Mouse (Mus musculus) kidney, embryonic 16.5 days (tissue): ENCODE measurements around the gene Npas3. TPM values are rescaled to one million over a fixed set of nuclear protein-coding genes. Genes with fewer than 3 reads are reported as not detected.

Source experiments
- ATAC-seq: fragments of 200-750 bp; cut with Nextera tagmentation; 2 replicates; pipeline ENCODE4 v1.8.0; 2017; ENCODE audit warnings: moderate TSS enrichment; ENCODE audit not compliant: low FRiP score, low TSS enrichment
- H3K27ac ChIP-seq: fragments of 300-500 bp; sonication (generic); 2 replicates; pipeline ENCODE4 v1.5.1; 2014; ENCODE audit warnings: low read length
- H3K27me3 ChIP-seq: fragments of 300-500 bp; sonication (generic); 2 replicates; pipeline ENCODE4 v1.6.1; 2014; ENCODE audit warnings: low read length, control low read depth, mixed read lengths; ENCODE audit not compliant: insufficient read depth
- H3K36me3 ChIP-seq: fragments of 300-500 bp; sonication (generic); 2 replicates; pipeline ENCODE4 v1.6.1; 2014; ENCODE audit warnings: low read length, control low read depth, mixed read lengths; ENCODE audit not compliant: insufficient read depth
- H3K4me1 ChIP-seq: fragments of 300-500 bp; sonication (generic); 2 replicates; pipeline ENCODE4 v1.6.1; 2014; ENCODE audit warnings: low read length, control low read depth, mixed read lengths; ENCODE audit not compliant: insufficient read depth
- H3K4me2 ChIP-seq: fragments of 300-500 bp; sonication (generic); replicated peaks from 2 replicates; pipeline ENCODE4 v1.6.1; 2014; ENCODE audit warnings: low read depth, low read length
- H3K4me3 ChIP-seq: fragments of 300-500 bp; sonication (generic); 2 replicates; pipeline ENCODE4 v1.5.1; 2014; ENCODE audit warnings: mild to moderate bottlenecking, low read length
- H3K9ac ChIP-seq: fragments of 300-500 bp; sonication (generic); replicated peaks from 2 replicates; pipeline ENCODE4 v1.6.1; 2014; ENCODE audit warnings: low read length
- H3K9me3 ChIP-seq: fragments of 300-500 bp; sonication (generic); 2 replicates; pipeline ENCODE4 v1.6.1; 2016; ENCODE audit warnings: low read length, control low read depth
- WGBS: fragments of 180-500 bp; shearing (Covaris S2); extraction: QIAGEN DNeasy Blood & Tissue Kit; methylation state at CpG from one replicate; pipeline ENCODE4 v1.1.7; 2014; 5-methylcytosine and 5-hydroxymethylcytosine counted together
- polyA plus RNA-seq: library from polyadenylated mRNA; unstranded; fragments of >200 nt; fragmentation: Nextera tagmentation; extraction: Ambion mirVana; gene quantifications from 2 replicates; pipeline ENCODE4 v1.2.1, GENCODE M21; 2015

Npas3 gene
- polyA plus RNA-seq, 1 experiment from 2014 or later, result 0.92 TPM

GRCm38 (mm10) chr12:53638571-53638970 is 390.1 kb downstream of the Npas3 start:
- no peak for ATAC-seq
- Histone ChIP-seq H3K27ac (no peak overlapping the region), H3K4me3 (no peak overlapping the region), H3K4me2 (no peak overlapping the region), H3K27me3 (no peaks in the 10 kb centered on the region), H3K9ac (no peak overlapping the region), H3K36me3 (no peaks in the 10 kb centered on the region), H3K4me1 (no peaks in the 10 kb centered on the region), H3K9me3 (no peaks in the 10 kb centered on the region)

DNA sequence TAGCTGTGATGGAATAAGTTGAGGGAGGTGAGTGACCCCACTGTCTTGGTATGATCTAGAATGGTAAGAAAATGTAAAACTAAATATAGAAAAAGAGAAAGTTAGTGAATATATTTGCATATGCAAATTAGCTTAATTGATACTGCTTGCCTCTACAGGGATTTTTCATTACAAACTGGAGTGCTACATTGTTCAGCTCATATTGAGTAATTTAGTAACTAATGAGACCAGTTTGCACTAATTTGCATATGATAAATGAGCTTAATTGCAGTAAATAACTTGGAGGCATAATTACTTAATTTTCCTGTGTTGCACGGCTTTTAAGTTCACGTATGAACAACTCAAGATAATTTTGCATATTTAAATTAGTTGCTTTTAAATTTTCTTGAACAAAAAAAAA is 398.8 kb downstream of the Npas3 start:
- H3K9me3 ChIP-seq, result no peaks in the 10 kb centered on the region
- 81% methylated on average over 2 of the region's 2 CpGs for WGBS
- no peak overlapping the region for H3K9ac ChIP-seq

DNA sequence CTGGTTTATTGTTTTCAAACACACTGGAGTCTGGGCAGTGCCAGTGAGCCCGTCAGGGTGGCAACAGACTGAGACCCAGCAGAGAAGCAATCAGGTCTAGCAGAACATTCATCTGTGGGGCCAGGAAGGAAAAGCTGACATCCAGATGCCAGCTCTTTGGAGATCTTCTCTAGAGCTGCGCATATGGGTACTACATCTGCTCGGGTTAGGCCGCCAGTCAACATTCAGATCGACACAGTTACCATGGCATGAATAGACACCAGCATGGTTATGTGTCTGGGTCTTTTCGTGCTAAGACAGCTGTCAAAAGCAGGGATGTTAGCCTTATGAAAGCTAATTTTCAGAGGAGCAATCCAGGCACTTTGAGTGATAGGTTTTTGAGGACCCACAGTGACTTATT is 407.8 kb downstream of the Npas3 start:
- Histone ChIP-seq H3K27me3 (no peaks in the 10 kb centered on the region; the same call in 1 of the 2 replicates), H3K27ac (no peak overlapping the region), H3K9me3 (no peaks in the 10 kb centered on the region), H3K9ac (no peak overlapping the region), H3K4me2 (no peak overlapping the region), H3K4me3 (no peak overlapping the region), H3K4me1 (no peaks in the 10 kb centered on the region), H3K36me3 (no peaks in the 10 kb centered on the region)
- WGBS, result 86% methylated on average over 6 of the region's 6 CpGs
- ATAC-seq, result no peak

More for the DNA sequence above, 398.8 kb downstream of the Npas3 start:
- H3K4me1 ChIP-seq, result no peaks in the 10 kb centered on the region
- H3K27ac ChIP-seq, result no peak overlapping the region
- no peaks in the 10 kb centered on the region for H3K36me3 ChIP-seq
- no peak for ATAC-seq
- H3K27me3 ChIP-seq, result no peaks in the 10 kb centered on the region
- no peak overlapping the region for H3K4me3 ChIP-seq
- no peak overlapping the region for H3K4me2 ChIP-seq

GRCm38 (mm10) chr12:53664084-53664483 is 415.6 kb downstream of the Npas3 start:
- Histone ChIP-seq H3K27ac (no peak overlapping the region), H3K4me1 (no peaks in the 10 kb centered on the region), H3K27me3 (no peaks in the 10 kb centered on the region; the same call in 1 of the 2 replicates), H3K4me2 (no peak overlapping the region), H3K36me3 (no peaks in the 10 kb centered on the region), H3K9ac (no peak overlapping the region), H3K9me3 (no peaks in the 10 kb centered on the region), H3K4me3 (no peak overlapping the region)
- no peak for ATAC-seq
- WGBS, result 17% methylated on average over 5 of the region's 5 CpGs

GRCm38 (mm10) chr12:53671846-53672245 is 423.4 kb downstream of the Npas3 start:
- Histone ChIP-seq H3K27ac (no peak overlapping the region), H3K36me3 (no peaks in the 10 kb centered on the region), H3K4me1 (no peaks in the 10 kb centered on the region), H3K4me3 (no peak overlapping the region), H3K9me3 (no peaks in the 10 kb centered on the region), H3K4me2 (no peak overlapping the region), H3K9ac (no peak overlapping the region), H3K27me3 (no peaks in the 10 kb centered on the region)
- ATAC-seq, result no peak
- 92% methylated on average over 2 of the region's 2 CpGs for WGBS

DNA sequence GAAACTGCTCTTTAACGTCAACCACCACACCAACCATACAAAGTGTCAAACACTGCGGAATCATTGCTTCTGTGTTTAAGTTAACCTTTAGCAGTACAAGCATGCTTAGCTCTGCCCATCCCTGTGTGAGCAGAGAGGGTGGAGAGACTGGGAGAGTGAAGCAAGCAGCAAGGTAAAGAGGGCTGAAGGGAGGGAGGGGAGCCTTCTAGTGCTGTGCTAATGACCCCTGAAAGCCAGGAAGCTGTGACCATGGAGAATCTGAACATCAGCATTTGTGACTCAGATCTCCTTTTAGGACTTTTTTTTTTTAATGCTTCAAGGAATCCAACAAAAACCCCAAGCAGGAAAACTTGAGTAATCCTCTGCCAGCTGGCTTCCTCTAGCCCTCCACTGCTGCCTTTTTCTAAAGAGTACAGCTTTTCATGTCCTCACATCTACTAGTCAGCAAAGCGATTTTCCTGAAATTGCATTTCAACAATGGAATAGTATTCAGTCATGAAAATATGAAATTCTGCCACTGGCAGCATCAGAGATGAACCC is 428.7 kb downstream of the Npas3 start:
- H3K4me3 ChIP-seq, result no peak overlapping the region
- H3K36me3 ChIP-seq, result no peaks in the 10 kb centered on the region
- whole genome bisulfite sequencing, result 68% methylated on average over 3 of the region's 3 CpGs
- H3K9ac ChIP-seq, result no peak overlapping the region
- H3K27ac ChIP-seq, result no peak overlapping the region
- no peaks in the 10 kb centered on the region for H3K4me1 ChIP-seq
- no peak for ATAC-seq
- no peaks in the 10 kb centered on the region for H3K9me3 ChIP-seq
- no peak overlapping the region for H3K4me2 ChIP-seq
- no peaks in the 10 kb centered on the region for H3K27me3 ChIP-seq

DNA sequence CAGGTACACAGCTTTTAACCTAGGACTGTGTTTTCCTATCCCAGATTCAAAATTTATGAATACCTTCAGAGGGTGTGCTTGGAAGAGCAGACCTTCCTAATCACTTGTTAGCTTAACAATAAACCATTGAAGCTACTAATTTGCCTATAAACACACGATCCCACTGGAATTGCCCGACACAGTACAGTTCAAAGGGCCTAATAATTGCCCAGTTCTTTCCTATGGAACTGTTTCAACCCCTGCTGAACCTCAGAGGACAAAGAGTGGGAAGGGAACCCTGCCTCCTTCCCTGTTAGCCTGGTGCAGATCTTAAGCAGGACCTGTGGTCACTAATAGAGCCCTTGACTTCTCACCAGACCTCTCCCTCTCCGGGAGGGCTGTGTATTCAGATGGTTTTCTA is 429.7 kb downstream of the Npas3 start:
- ATAC-seq, result no peak
- Histone ChIP-seq H3K9me3 (no peaks in the 10 kb centered on the region), H3K27me3 (no peaks in the 10 kb centered on the region), H3K4me1 (no peaks in the 10 kb centered on the region), H3K9ac (no peak overlapping the region), H3K36me3 (no peaks in the 10 kb centered on the region), H3K4me2 (no peak overlapping the region), H3K4me3 (no peak overlapping the region), H3K27ac (no peak overlapping the region)
- WGBS, result 36% methylated on average over 3 of the region's 3 CpGs

- Histone ChIP-seq H3K27me3 (no peaks in the 10 kb centered on the region), H3K4me1 (no peaks in the 10 kb centered on the region), H3K36me3 (no peaks in the 10 kb centered on the region), H3K9me3 (no peaks in the 10 kb centered on the region), H3K27ac (no peak overlapping the region), H3K4me2 (no peak overlapping the region), H3K4me3 (no peak overlapping the region), H3K9ac (no peak overlapping the region)
- 91% methylated on average over 4 of the region's 4 CpGs for WGBS
- no peak for ATAC-seq
These were observed 430.7 kb downstream of the Npas3 start for GRCm38 (mm10) chr12:53679161-53679560.

DNA sequence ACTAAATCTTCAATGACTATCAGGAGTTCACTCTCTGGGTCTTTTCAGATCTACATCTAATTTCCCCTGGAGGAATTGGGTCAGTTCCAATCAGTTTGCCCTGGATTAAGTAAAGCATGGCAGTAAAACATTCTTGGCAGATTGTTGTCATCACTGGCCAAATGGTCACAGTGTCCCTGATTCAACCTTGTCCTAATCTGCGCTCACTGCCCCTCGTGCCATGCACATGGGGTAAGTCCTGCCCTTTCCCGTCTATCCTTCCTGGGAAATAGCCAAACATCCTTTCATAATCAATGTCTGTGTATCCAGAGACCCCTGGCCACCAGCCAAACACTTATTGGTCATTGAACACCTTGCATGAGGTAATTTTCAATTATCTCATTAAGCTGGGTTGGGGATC is 432.0 kb downstream of the Npas3 start:
- WGBS, result 82% methylated on average over 3 of the region's 3 CpGs
- no peak for ATAC-seq
- H3K9ac ChIP-seq, result no peak overlapping the region

GRCm38 (mm10) chr12:53682036-53682435 is 433.6 kb downstream of the Npas3 start:
- Histone ChIP-seq H3K27me3 (no peaks in the 10 kb centered on the region), H3K9ac (no peak overlapping the region), H3K4me3 (no peak overlapping the region), H3K4me2 (no peak overlapping the region), H3K36me3 (no peaks in the 10 kb centered on the region), H3K4me1 (no peaks in the 10 kb centered on the region), H3K9me3 (no peaks in the 10 kb centered on the region), H3K27ac (no peak overlapping the region)
- no peak for ATAC-seq
- 57% methylated on average over 3 of the region's 3 CpGs for WGBS

More for the DNA sequence above, 432.0 kb downstream of the Npas3 start:
- no peaks in the 10 kb centered on the region for H3K9me3 ChIP-seq
- H3K4me3 ChIP-seq, result no peak overlapping the region
- H3K27ac ChIP-seq, result no peak overlapping the region
- no peaks in the 10 kb centered on the region for H3K36me3 ChIP-seq
- no peaks in the 10 kb centered on the region for H3K4me1 ChIP-seq
- no peaks in the 10 kb centered on the region for H3K27me3 ChIP-seq
- no peak overlapping the region for H3K4me2 ChIP-seq
